Mouse (Mus musculus): Measurements from ENCODE around the gene Cnga4.
A peak's percentile ranks its signal among the peaks of the same experiment; 100 is the strongest.
"Not testable (repeated sequence)": the region's sequence is repeated elsewhere in the genome, so short reads cannot be mapped to it uniquely, and the experiment has no call there.

The Cnga4 gene

GRCm38 (mm10) chr7:105414385-105414784 lies 10.0 kb downstream of the Cnga4 start:
- DNase-seq (ENCODE audit: low read depth, low spot score), result peak; percentile 68

- DNase-seq (ENCODE audit: low read depth, low spot score), result peak; percentile 56
Measured at GRCm38 (mm10) chr7:105416529-105416928, 12.2 kb downstream of the Cnga4 start.

DNA sequence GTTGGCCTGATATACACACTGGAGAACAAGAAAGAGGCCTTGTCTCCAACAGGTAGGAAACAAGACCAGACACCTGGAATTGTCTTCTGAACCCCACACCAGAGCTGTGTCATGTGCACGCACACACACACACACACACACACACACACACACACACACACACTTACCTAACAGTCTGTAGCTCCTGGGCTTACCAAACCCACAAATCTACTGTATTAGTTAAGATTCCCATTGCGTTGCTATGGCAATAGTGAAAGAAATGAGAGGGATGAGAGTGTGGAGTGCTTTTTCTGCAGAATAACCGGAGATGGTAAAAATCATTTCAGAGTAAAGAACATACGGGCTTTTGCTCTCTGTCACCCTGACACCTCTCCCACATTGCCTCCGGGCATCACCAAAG lies 13.7 kb downstream of the Cnga4 start:
- DNase-seq (ENCODE audit: low read depth, low spot score), result peak; percentile 62

GRCm38 (mm10) chr7:105420903-105421302 lies 16.5 kb downstream of the Cnga4 start:
- DNase-seq (ENCODE audit: low read depth, low spot score), result no peak

- DNase-seq (ENCODE audit: low read depth, low spot score), result no peak
Measured at GRCm38 (mm10) chr7:105424368-105424767, 20.0 kb downstream of the Cnga4 start.

- DNase-seq (ENCODE audit: low read depth, low spot score), result peak; percentile 68
Measured at GRCm38 (mm10) chr7:105425424-105426043, 21.2 kb downstream of the Cnga4 start, which contains the start of gene Cckbr. Cckbr (plus strand) TSS chr7:105425731.

- DNase-seq (ENCODE audit: low read depth, low spot score), result no peak
Measured at GRCm38 (mm10) chr7:105426051-105426450, 21.7 kb downstream of the Cnga4 start.

- DNase-seq (ENCODE audit: low read depth, low spot score), result peak; percentile 39
Measured at GRCm38 (mm10) chr7:105432058-105432457, 27.7 kb downstream of the Cnga4 start.

- DNase-seq (ENCODE audit: low read depth, low spot score), result no peak
Measured at GRCm38 (mm10) chr7:105433859-105434258, 29.5 kb downstream of the Cnga4 start.

DNA sequence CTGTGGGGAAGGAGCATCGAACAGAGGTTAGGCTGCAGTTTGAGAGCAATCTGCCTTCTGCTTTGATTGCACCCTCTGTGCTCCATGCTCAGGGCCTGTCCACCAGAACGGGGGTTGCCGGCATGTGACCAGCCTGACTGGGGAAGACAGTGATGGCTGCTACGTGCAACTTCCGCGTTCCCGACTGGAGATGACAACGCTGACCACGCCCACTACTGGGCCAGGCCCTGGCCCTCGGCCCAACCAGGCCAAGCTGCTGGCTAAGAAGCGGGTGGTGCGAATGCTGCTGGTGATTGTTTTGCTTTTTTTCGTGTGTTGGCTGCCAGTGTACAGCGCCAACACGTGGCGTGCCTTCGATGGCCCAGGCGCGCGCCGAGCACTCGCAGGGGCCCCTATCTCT lies 30.4 kb downstream of the Cnga4 start:
- DNase-seq (ENCODE audit: low read depth, low spot score), result no peak

DNA sequence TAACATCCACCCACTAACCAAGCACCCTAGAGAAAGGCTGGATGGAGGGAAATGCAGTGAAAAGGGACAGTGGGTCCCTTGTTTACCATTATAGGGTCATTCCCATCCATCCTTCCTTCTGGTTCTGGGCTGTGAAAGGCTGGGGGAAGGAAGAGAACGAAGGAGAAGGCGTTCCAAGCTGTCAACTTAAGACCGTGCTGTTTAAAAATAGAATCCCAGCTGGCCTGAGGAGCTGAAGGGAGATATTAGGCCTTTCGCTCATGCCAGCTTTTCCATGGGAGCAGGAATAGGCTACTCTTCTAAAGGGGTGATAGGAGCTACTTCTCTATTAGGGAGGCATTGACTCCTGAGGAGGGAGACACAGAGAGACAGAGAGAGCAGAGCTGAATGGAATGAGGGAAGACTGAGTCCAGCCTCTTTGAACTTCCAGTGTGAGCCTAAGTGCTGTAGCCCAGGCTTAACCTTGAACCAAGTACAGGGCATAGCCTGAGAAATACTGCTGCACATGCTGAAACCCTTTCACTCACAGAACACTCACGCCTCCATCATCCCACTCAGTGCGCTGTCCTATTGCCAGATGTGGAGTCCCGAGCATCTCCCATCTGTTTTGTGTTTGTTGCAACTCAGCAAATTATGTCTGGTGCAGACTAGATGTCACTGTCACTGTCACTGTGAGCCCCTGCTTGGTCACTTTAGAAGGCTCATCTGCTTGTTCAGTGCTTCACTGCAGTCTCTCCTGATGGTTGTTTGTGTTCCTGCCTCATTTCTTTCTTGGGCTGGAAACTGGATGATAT lies 33.8 kb downstream of the Cnga4 start:
- DNase-seq (ENCODE audit: low read depth, low spot score), result peak; percentile 89

DNA sequence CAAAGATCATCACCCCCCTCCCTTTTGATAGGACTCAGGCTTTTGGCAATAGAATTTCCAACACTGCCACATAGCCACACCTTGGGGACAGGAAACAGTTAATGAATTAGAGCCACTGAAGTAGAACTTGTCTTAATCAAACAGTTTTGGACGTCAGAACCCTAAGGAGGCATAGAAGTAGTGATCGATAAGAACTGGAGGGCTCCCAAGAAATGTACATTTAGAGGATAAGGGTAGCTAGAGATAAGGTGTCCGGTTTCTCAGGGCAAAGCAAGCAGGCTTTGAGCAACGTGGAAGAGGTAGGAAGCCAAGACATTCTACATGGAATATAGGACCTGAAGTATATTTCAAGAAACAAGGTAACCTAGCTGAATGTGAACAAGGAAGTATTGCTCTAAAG lies 37.1 kb downstream of the Cnga4 start:
- DNase-seq (ENCODE audit: low read depth, low spot score), result no peak

DNA sequence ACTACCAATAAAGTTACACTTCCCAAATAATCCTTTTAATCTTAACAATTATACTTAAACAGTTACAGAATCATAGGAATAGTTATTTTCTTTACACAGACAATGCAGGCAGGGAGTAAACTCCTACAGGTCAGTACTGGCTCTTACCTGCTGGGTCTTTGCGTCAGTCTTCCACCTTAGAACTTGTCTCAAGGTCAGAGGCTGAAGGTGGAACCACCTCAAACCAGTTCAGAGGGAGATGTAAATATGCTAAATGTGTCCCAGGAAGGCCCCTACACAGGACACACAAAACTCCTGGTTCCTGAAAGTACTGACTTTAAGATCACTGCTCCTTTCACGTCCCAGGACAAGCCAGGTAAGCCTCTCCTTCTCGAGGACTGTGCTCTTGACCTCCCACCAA lies 40.7 kb downstream of the Cnga4 start:
- DNase-seq (ENCODE audit: low read depth, low spot score), result no peak

- not testable (repeated sequence) for DNase-seq (ENCODE audit: low read depth, low spot score)
Measured at GRCm38 (mm10) chr7:105453345-105453744, 49.0 kb downstream of the Cnga4 start.
